Mouse (Mus musculus): ENCODE measurements at regions not wholly inside any gene's neighbourhood (a gene's known extent, or its start where the extent isn't known, plus 50 kb on each side); places are given as distances from the start of the nearest gene placed in this dataset.

DNA sequence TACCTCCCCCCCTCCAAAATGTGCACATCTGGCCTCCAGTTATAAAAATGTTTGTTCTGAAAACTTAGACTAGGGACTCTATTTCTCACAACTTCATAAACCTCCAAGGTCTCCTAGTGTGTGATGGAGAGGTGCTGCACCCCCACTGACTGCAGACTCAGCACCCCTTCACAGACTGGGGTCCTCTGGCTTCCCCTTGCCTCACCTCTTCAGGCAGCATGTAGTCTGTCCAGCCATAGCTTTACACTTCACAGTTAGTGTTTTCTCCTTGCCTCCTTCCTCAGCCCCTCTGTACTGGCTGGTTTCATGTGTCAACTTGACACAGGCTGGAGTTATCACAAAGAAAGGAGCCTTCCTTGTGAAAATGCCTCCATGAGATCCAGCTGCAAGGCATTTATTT is 111.7 kb upstream of the D16Ertd472e start:
- TF ChIP-seq POLR2A (IDR thresholded peaks at IDR 0.05; ENCODE audit: borderline replicate concordance, low read depth, low read length): no peak
- TF ChIP-seq CTCF (IDR thresholded peaks at IDR 0.05; ENCODE audit: low read depth, low read length): no peak

Data from bone marrow macrophage, adult 2 months (primary cell).